ENCODE assay signal across 9 mouse cellular contexts in the genomic region with DNA sequence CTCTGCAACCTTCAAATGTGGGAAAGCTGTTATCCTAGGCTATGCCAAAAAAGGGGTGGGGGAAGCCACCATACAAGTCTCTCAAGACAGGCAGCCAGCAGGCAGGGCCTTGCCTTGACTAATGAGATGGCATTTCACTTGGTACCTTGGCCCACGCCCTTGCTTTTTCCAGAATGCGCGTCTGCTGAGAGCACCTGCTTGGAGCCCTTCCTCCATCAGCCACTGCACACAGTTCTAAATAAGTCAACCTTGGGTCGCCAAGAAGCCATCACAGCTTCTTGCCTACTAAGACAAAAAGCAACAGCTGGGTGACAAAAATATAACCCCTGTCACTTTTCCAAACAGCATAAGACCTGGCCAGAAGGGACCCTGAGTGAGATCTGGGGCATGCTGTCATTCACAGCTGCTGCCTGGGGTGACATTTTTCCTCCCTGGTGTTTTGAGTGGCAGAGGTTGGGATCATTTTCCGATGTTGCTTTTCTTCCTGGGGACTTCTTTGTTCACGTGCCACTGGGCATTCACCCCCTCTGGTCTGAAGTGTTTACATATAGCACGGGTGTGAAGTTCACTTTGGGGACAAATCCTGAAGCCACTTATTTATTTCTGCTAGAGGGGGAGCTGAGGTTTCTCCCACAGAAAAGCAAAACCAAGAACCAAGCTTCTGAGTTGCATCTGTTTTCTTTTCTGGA.
DNase-seq lines count a peak whose midpoint lies in the region; ATAC-seq and TF ChIP-seq lines count a peak whose summit lies in the region.
"Had no signal": no experiment of that assay in that cellular context is flagged by ENCODE, and none has a peak within 500 bp of the region (broad histone marks: within the 10 kb centered on the region; RNA-seq: fewer than 3 reads in every experiment).

No protein-coding gene starts in this region.

- TF ChIP-seq EP300 in liver, postnatal 0 days (IDR thresholded peaks at IDR 0.05; ENCODE audit: low read depth) = no peak

- WGBS in liver, embryonic 16.5 days (ENCODE audit: insufficient replicate concordance) = 66% methylated on average over 7 of the region's 7 CpGs
- 59% methylated on average over 7 of the region's 7 CpGs for WGBS in liver, postnatal 0 days (ENCODE audit: insufficient replicate concordance)
- WGBS in forebrain, embryonic 14.5 days = 46% methylated on average over 7 of the region's 7 CpGs
- 36% methylated on average over 7 of the region's 7 CpGs for WGBS in hindbrain, embryonic 12.5 days
- 52% methylated on average over 7 of the region's 7 CpGs for WGBS in neural tube, embryonic 14.5 days

- H3K27ac ChIP-seq in liver, embryonic 16.5 days (ENCODE audit: low read length) = no peak overlapping the region
- no peak overlapping the region for H3K27ac ChIP-seq in liver, postnatal 0 days (ENCODE audit: low read depth)
- peak overlapping the region; percentile 81 for H3K27ac ChIP-seq in forebrain, embryonic 14.5 days (ENCODE audit: low read depth, low read length)
- peak overlapping the region; percentile 75 for H3K27ac ChIP-seq in hindbrain, embryonic 12.5 days
- peak overlapping the region; percentile 28; the same call in 1 of the 2 replicates for H3K27ac ChIP-seq in neural tube, embryonic 14.5 days (ENCODE audit: low read depth, low read length)

- peaks cover 17% of the 10 kb centered on the region for H3K4me1 ChIP-seq in liver, embryonic 16.5 days (ENCODE audit: control insufficient read depth, low read depth, low read length)
- H3K4me1 ChIP-seq in liver, postnatal 0 days (ENCODE audit: insufficient read depth) = peaks cover 9% of the 10 kb centered on the region
- H3K4me1 ChIP-seq in forebrain, embryonic 14.5 days (ENCODE audit: control insufficient read depth, insufficient read depth, low read length) = peaks cover 7% of the 10 kb centered on the region; the same call in 1 of the 2 replicates
- peaks cover 12% of the 10 kb centered on the region for H3K4me1 ChIP-seq in hindbrain, embryonic 12.5 days
- peaks cover 7% of the 10 kb centered on the region; the same call in 1 of the 2 replicates for H3K4me1 ChIP-seq in neural tube, embryonic 14.5 days (ENCODE audit: control insufficient read depth, insufficient read depth, low read length)

- no peaks in the 10 kb centered on the region for H3K27me3 ChIP-seq in liver, embryonic 16.5 days (ENCODE audit: control insufficient read depth, insufficient read depth, low read depth, low read length)
- no peaks in the 10 kb centered on the region for H3K27me3 ChIP-seq in liver, postnatal 0 days (ENCODE audit: insufficient read depth, low read length)
- H3K27me3 ChIP-seq in forebrain, embryonic 14.5 days (replicated peaks; ENCODE audit: control insufficient read depth, insufficient read depth, low read length) = no peaks in the 10 kb centered on the region
- H3K27me3 ChIP-seq in hindbrain, embryonic 12.5 days = no peaks in the 10 kb centered on the region
- no peaks in the 10 kb centered on the region for H3K27me3 ChIP-seq in neural tube, embryonic 14.5 days (ENCODE audit: control insufficient read depth, insufficient read depth, low read length)

- H3K9ac ChIP-seq in liver, embryonic 16.5 days (ENCODE audit: low read depth, low read length) = no peak overlapping the region
- H3K9ac ChIP-seq in liver, postnatal 0 days (replicated peaks) = no peak overlapping the region
- no peak overlapping the region; the same call in 1 of the 2 replicates for H3K9ac ChIP-seq in forebrain, embryonic 14.5 days (ENCODE audit: low read length)
- H3K9ac ChIP-seq in hindbrain, embryonic 12.5 days = no peak overlapping the region
- H3K9ac ChIP-seq in neural tube, embryonic 14.5 days (replicated peaks; ENCODE audit: low read depth, low read length) = no peak overlapping the region

- H3K9me3 ChIP-seq in liver, embryonic 16.5 days (replicated peaks; ENCODE audit: control insufficient read depth, low read length) = no peaks in the 10 kb centered on the region
- no peaks in the 10 kb centered on the region for H3K9me3 ChIP-seq in liver, postnatal 0 days (ENCODE audit: low read length)
- no peaks in the 10 kb centered on the region for H3K9me3 ChIP-seq in forebrain, embryonic 14.5 days (replicated peaks; ENCODE audit: control insufficient read depth, low read length)
- no peaks in the 10 kb centered on the region for H3K9me3 ChIP-seq in hindbrain, embryonic 12.5 days (replicated peaks)
- no peaks in the 10 kb centered on the region for H3K9me3 ChIP-seq in neural tube, embryonic 14.5 days (ENCODE audit: control insufficient read depth, low read length)

- DNase-seq in liver, postnatal 0 days = no peak
- DNase-seq in forebrain, embryonic 14.5 days (ENCODE audit: low spot score) = peak; percentile 80
- no peak for DNase-seq in testis, postnatal 14 days (ENCODE audit: low spot score)
- DNase-seq: kidney, adult 11 months; thymus, postnatal 14 days had no signal

- H3K36me3 ChIP-seq in liver, embryonic 16.5 days (ENCODE audit: control insufficient read depth, insufficient read depth) = no peaks in the 10 kb centered on the region
- H3K36me3 ChIP-seq in liver, postnatal 0 days (replicated peaks; ENCODE audit: insufficient read depth, low read length) = no peaks in the 10 kb centered on the region
- H3K36me3 ChIP-seq in forebrain, embryonic 14.5 days (ENCODE audit: control insufficient read depth, insufficient read depth, low read length) = no peaks in the 10 kb centered on the region
- no peaks in the 10 kb centered on the region for H3K36me3 ChIP-seq in hindbrain, embryonic 12.5 days
- no peaks in the 10 kb centered on the region for H3K36me3 ChIP-seq in neural tube, embryonic 14.5 days (ENCODE audit: control insufficient read depth, insufficient read depth, low read length)

- TF ChIP-seq CTCF in liver, postnatal 0 days (IDR thresholded peaks at IDR 0.05; ENCODE audit: low read depth) = no peak

- no peak overlapping the region for H3K4me3 ChIP-seq in liver, embryonic 16.5 days (ENCODE audit: low read depth, low read length)
- H3K4me3 ChIP-seq in liver, postnatal 0 days (ENCODE audit: low read depth, low read length) = no peak overlapping the region
- no peak overlapping the region for H3K4me3 ChIP-seq in forebrain, embryonic 14.5 days (ENCODE audit: low read depth, low read length)
- H3K4me3 ChIP-seq in hindbrain, embryonic 12.5 days = no peak overlapping the region
- no peak overlapping the region for H3K4me3 ChIP-seq in neural tube, embryonic 14.5 days (ENCODE audit: low read depth, low read length)

- H3K4me2 ChIP-seq in liver, embryonic 16.5 days (ENCODE audit: low read depth, low read length) = no peak overlapping the region
- no peak overlapping the region for H3K4me2 ChIP-seq in liver, postnatal 0 days (ENCODE audit: low read depth, low read length)
- H3K4me2 ChIP-seq in forebrain, embryonic 14.5 days (ENCODE audit: low read length) = peak overlapping the region; percentile 20
- H3K4me2 ChIP-seq in hindbrain, embryonic 12.5 days (replicated peaks) = 0 out of 2 replicates have a peak overlapping the region, but pooled peaks have one; percentile 6
- no peak overlapping the region for H3K4me2 ChIP-seq in neural tube, embryonic 14.5 days (ENCODE audit: low read depth, low read length)

- 0 out of 2 replicates have a peak, but pooled peaks have one; percentile 22 for ATAC-seq in liver, embryonic 16.5 days (ENCODE audit: low read depth)
- ATAC-seq in liver, postnatal 0 days = no peak
- ATAC-seq in forebrain, embryonic 14.5 days = peak; percentile 77
- 0 out of 2 replicates have a peak, but pooled peaks have one; percentile 11 for ATAC-seq in hindbrain, embryonic 12.5 days (ENCODE audit: low FRiP score)
- no peak for ATAC-seq in neural tube, embryonic 14.5 days (ENCODE audit: low read depth)
- ATAC-seq in inflammation-experienced regulatory T-cells, adult 6 months = no peak

Comparison
In these comparisons a context has a peak if more than half of its experiments do, and no peak if none do; other contexts are left out.
1. ATAC-seq: peak in liver, embryonic 16.5 days (single experiment), forebrain, embryonic 14.5 days (single experiment) and hindbrain, embryonic 12.5 days (single experiment); none in liver, postnatal 0 days (single experiment), neural tube, embryonic 14.5 days (single experiment) and inflammation-experienced regulatory T-cells, adult 6 months (single experiment).
2. H3K27ac ChIP-seq: peak in forebrain, embryonic 14.5 days (single experiment), hindbrain, embryonic 12.5 days (single experiment) and neural tube, embryonic 14.5 days (single experiment); none in liver, embryonic 16.5 days (single experiment) and liver, postnatal 0 days (single experiment).
3. H3K4me2 ChIP-seq: peak in forebrain, embryonic 14.5 days (single experiment) and hindbrain, embryonic 12.5 days (single experiment); none in liver, embryonic 16.5 days (single experiment), liver, postnatal 0 days (single experiment) and neural tube, embryonic 14.5 days (single experiment).